Mouse (Mus musculus) thymus, adult 2 months (tissue): ENCODE data around the gene Pla2g5.

ENCODE experiments used
- CTCF ChIP-seq: fragments of 200-500 bp; IDR thresholded peaks from 2 replicates; pipeline ENCODE4 v1.5.1; 2012; ENCODE audit warnings: mild to moderate bottlenecking, control low read depth, low read length, moderate library complexity, borderline replicate concordance; ENCODE audit not compliant: control insufficient read depth, poor library complexity, insufficient read depth; ENCODE audit errors: extremely low read depth
- POLR2A ChIP-seq: fragments of 200-500 bp; IDR thresholded peaks from 2 replicates; pipeline ENCODE4 v1.6.1; 2012; ENCODE audit warnings: mild to moderate bottlenecking, low read length, control low read depth, moderate library complexity; ENCODE audit not compliant: control insufficient read depth, poor library complexity, insufficient read depth; ENCODE audit errors: extremely low read depth

GRCm38 (mm10) chr4:138775435-138775834, 87.8 kb downstream of the Pla2g5 start, which contains the start of gene Pla2g2d:
- TF ChIP-seq POLR2A, result no peak
- TF ChIP-seq CTCF, result no peak
